24 mouse cellular contexts compared by ENCODE assay signal in the genomic region with DNA sequence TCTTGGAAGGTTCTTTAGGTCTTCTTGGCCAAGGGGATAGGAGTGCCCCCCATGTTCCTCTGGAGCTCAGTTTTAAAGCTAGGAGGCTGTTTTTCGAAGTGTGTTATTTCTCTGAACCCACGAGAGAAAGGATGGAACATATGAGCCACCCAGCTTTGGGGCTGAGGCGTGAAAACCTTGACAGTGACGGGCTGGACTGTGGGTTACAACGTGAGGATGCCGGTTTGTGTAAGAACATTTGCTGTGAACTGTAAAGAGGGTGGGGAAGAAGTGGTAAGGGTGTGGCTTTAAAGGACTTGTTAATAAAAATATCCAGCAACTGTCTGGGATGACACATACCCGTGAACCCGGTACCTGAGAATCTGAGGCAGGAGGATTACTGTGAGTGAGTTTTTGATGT. TPM values are rescaled to one million over a fixed set of nuclear protein-coding genes. Genes with fewer than 3 reads are reported as not detected.
DNase-seq lines count a peak whose midpoint lies in the region; ATAC-seq and TF ChIP-seq lines count a peak whose summit lies in the region.
"Had no signal": no experiment of that assay in that cellular context is flagged by ENCODE, and none has a peak within 500 bp of the region (broad histone marks: within the 10 kb centered on the region; RNA-seq: fewer than 3 reads in every experiment).

No protein-coding gene starts in this region.

- intact Hi-C loops in gastrocnemius, postnatal 14 days (cut with DNase I; ENCODE audit: low total_unique reads) = no loop called here

- TF ChIP-seq POLR2A in bone marrow macrophage, adult 2 months (IDR thresholded peaks at IDR 0.05; ENCODE audit: borderline replicate concordance, low read depth, low read length) = no peak

- TF ChIP-seq CTCF in bone marrow macrophage, adult 2 months (IDR thresholded peaks at IDR 0.05; ENCODE audit: low read depth, low read length) = no peak

- 78% methylated on average over 8 of the region's 8 CpGs for WGBS in heart, embryonic 11.5 days (ENCODE audit: insufficient replicate concordance)

- no peak overlapping the region for H3K4me2 ChIP-seq in heart, embryonic 11.5 days
- H3K4me2 ChIP-seq: forebrain, embryonic 13.5 days; hindbrain, embryonic 12.5 days had no signal

- H3K9ac ChIP-seq in heart, embryonic 11.5 days (ENCODE audit: low read depth, low read length) = no peak overlapping the region
- H3K9ac ChIP-seq: forebrain, embryonic 13.5 days; forebrain, postnatal 0 days; hindbrain, embryonic 12.5 days had no signal

- H3K27ac ChIP-seq in bone marrow macrophage, adult 2 months (ENCODE audit: insufficient read depth, low read depth, low read length) = peak overlapping the region; percentile 82; the same call in 1 of the 2 replicates
- H3K27ac ChIP-seq in heart, embryonic 11.5 days (ENCODE audit: low read depth, low read length) = no peak overlapping the region
- H3K27ac ChIP-seq: forebrain, embryonic 10.5 days; forebrain, embryonic 13.5 days; heart, adult 2 months; heart, embryonic 10.5 days; hindbrain, embryonic 12.5 days had no signal

- peaks cover 89% of the 10 kb centered on the region for H3K4me1 ChIP-seq in bone marrow macrophage, adult 2 months (ENCODE audit: control insufficient read depth, insufficient read depth, low read length)
- no peaks in the 10 kb centered on the region for H3K4me1 ChIP-seq in heart, embryonic 11.5 days (ENCODE audit: control insufficient read depth, insufficient read depth, low read length)
- H3K4me1 ChIP-seq: forebrain, embryonic 10.5 days; forebrain, embryonic 13.5 days; heart, embryonic 10.5 days; hindbrain, embryonic 12.5 days had no signal

- peak; percentile 62 for DNase-seq in CD4-positive helper T cell, adult 2 months (ENCODE audit: low read depth, low spot score)
- DNase-seq in T-cell, adult 2 months (ENCODE audit: low spot score) = peak; percentile 46
- peak; percentile 40 for DNase-seq in naive thymus-derived CD4-positive, alpha-beta T cell, adult 2 months (ENCODE audit: low read depth)
- DNase-seq in kidney, postnatal 10 days = no peak
- no peak for DNase-seq in gastrocnemius, postnatal 14 days
- DNase-seq: cerebellum, adult 18-20 months; cerebellum, adult 9-10 months; cerebellum, postnatal 14 days; forebrain, postnatal 0 days; gastrocnemius, postnatal 36 days; heart, adult 2 months; kidney, adult 18-20 months had no signal

- H3K36me3 ChIP-seq in heart, embryonic 11.5 days (ENCODE audit: control insufficient read depth, insufficient read depth, low read length) = no peaks in the 10 kb centered on the region
- H3K36me3 ChIP-seq: forebrain, embryonic 10.5 days; heart, embryonic 10.5 days; hindbrain, embryonic 12.5 days had no signal

- H3K9me3 ChIP-seq in heart, embryonic 11.5 days (replicated peaks; ENCODE audit: control insufficient read depth, low read length) = no peaks in the 10 kb centered on the region
- H3K9me3 ChIP-seq: forebrain, embryonic 10.5 days; forebrain, embryonic 13.5 days; heart, embryonic 10.5 days; hindbrain, embryonic 12.5 days had no signal

- ATAC-seq in heart, embryonic 11.5 days (replicated peaks; ENCODE audit: insufficient number of reproducible peaks, low FRiP score, low TSS enrichment) = no peak
- ATAC-seq: forebrain, embryonic 13.5 days; forebrain, postnatal 0 days; hindbrain, embryonic 16.5 days; inflammation-experienced regulatory T-cells, adult 6 months; intestine, embryonic 16.5 days had no signal

- H3K4me3 ChIP-seq in bone marrow macrophage, adult 2 months (ENCODE audit: insufficient read depth, low read length) = no peak overlapping the region
- H3K4me3 ChIP-seq in heart, embryonic 11.5 days (ENCODE audit: low read depth, low read length) = no peak overlapping the region
- H3K4me3 ChIP-seq: forebrain, embryonic 10.5 days; forebrain, embryonic 13.5 days; heart, adult 2 months; heart, embryonic 10.5 days; hindbrain, embryonic 12.5 days had no signal

- H3K27me3 ChIP-seq in heart, embryonic 11.5 days (ENCODE audit: control insufficient read depth, insufficient read depth, low read length) = peaks cover 11% of the 10 kb centered on the region
- H3K27me3 ChIP-seq: forebrain, embryonic 13.5 days; hindbrain, embryonic 12.5 days had no signal

RNA-seq across cellular contexts. Expression of gene Pik3r5, which starts 10.4 kb away (rescaled TPM):
- polyA plus RNA-seq in bone marrow macrophage, adult 2 months (2012; ENCODE audit: insufficient read depth, insufficient read length, missing spikeins) = 120 and 122 TPM in 2 replicates
- polyA plus RNA-seq in heart, embryonic 11.5 days (2014; fragmentation: Nextera tagmentation; extraction: Ambion mirVana) = 0.19 and 0.25 TPM in 2 replicates
- under 1 TPM; 0.35 to 0.41 TPM for total RNA-seq in gastrocnemius, postnatal 14 days (2021)

RNA-seq across cellular contexts. Expression of gene Ntn1, which starts 41.7 kb away (rescaled TPM):
- 0.09 TPM in 1 of 2 replicates, not detected in the other for polyA plus RNA-seq in bone marrow macrophage, adult 2 months (2012; ENCODE audit: insufficient read depth, insufficient read length, missing spikeins)
- polyA plus RNA-seq in heart, embryonic 11.5 days (2014; fragmentation: Nextera tagmentation; extraction: Ambion mirVana) = 6.1 and 6.8 TPM in 2 replicates
- total RNA-seq in gastrocnemius, postnatal 14 days (2021) = 10 to 100 TPM in 1 of 2 experiments, 1 to 10 TPM in 1; 6.9 to 10.9 TPM
- total RNA-seq: granulocyte monocyte progenitor cell, adult 5-6 weeks; hematopoietic stem cell, adult 5-6 weeks; MEL had no signal

Comparison
In these comparisons a context has a peak if more than half of its experiments do, and no peak if none do; other contexts are left out.
1. DNase-seq: peak in CD4-positive helper T cell, adult 2 months (single experiment), T-cell, adult 2 months (single experiment) and naive thymus-derived CD4-positive, alpha-beta T cell, adult 2 months (single experiment); none in kidney, postnatal 10 days (single experiment) and gastrocnemius, postnatal 14 days (single experiment).
2. RNA of gene Pik3r5, which starts 10.4 kb away (polyA plus RNA-seq): 120 to 122 TPM in bone marrow macrophage, adult 2 months; 0.19 to 0.25 TPM in heart, embryonic 11.5 days; every median in the first group is over 10 times any median in the second.